Mouse (Mus musculus) cerebellum, adult 11 months (tissue): ENCODE data around the gene Stk32c.

ENCODE experiments used
- DNase-seq: peaks from one replicate; pipeline ENCODE4 v3.0.0; 2022

Gene Stk32c

DNA sequence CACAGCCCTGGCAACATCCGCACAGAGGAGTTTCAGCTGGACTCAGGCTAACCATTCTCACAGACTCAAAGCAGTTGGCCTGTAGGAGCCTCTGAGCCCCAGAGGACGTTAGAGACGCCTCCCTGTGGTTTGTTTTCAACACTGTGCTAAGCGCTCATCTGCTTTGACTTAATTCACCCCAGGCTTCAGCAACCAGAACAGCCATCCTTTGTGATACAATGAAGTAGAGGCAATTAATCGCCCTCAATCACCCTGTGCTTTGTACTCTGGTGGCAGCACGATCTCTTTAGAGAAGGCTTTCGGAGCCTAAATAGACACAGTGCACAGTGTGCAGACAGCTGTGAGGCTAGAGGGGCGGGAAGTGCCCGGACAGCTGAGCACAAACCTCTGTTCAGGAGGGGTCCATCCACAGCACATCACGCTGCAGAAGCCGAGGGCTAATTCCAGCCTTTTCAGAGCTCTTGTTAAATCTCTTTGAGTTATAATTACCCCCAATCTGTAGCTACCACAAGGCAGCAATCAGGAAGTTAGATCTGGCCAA lies 73.1 kb downstream of the Stk32c start:
- no peak for DNase-seq

DNA sequence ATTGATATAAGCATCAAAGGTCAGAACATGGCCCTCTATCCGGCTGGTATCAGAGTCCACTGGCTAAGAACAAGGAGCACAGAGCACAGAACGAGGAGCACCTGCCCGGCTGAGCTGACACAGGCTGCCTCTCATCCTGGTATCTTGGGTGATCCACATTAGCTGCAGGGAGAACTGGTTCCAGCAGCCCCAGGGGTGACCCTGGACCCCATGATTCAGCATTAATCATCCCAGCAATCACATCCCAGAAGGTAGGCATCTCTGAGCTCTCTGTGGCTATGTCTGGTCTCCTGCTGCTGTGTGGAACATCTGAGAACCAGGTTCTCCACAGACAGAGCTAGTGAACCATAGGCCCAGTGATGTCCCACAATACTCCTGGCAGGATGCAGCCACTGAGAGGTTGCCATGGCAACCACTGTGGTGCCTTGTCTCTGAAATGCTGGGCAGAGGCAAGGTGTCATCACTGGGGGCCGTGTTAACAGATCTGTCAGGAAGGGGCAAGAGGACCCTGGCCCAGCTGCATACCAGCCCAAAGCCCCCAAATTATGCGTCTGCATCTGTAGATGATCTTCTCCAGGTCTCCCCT lies 76.1 kb downstream of the Stk32c start:
- no peak for DNase-seq

DNA sequence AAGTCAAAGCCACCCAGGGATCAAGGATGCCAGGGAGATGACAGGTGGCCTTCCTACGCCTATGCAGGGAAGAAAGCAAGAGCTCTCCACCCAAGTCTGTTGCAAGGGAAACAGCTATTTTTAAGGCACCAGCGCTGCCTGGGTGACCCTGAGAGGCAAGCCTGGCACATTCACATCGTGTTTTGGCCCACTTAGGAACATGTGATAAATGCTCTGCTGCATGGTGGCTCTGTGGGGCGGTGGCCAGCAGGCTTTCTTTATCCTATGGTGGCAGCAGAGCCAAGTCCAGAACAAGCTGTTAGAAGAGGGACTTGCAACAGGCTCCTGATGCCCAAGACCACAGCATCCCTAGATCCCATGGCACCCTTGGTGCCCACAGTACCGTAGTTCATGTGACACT lies 77.9 kb downstream of the Stk32c start:
- DNase-seq = no peak

DNA sequence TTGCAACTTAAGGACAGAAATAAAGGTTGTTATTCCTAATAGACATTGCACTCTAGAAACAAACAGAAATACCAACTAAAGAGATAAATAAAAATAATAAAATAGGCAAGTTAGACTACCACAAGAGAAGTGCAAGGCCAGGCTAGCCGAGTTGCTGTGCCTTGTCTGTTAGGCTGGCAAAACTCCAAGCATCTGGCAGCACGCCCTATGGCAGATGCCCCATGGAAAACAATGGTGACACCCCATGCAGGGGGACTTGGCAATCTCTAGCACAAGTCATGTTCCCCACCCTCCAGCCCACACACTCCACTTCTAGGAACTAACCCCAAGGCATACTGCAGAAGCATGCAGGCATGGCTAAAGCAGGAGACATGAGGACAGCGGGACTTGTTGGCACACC lies 79.7 kb downstream of the Stk32c start:
- DNase-seq = peak; percentile 56

- DNase-seq = no peak
Measured at GRCm38 (mm10) chr7:139131538-139131937, 81.6 kb downstream of the Stk32c start.

DNA sequence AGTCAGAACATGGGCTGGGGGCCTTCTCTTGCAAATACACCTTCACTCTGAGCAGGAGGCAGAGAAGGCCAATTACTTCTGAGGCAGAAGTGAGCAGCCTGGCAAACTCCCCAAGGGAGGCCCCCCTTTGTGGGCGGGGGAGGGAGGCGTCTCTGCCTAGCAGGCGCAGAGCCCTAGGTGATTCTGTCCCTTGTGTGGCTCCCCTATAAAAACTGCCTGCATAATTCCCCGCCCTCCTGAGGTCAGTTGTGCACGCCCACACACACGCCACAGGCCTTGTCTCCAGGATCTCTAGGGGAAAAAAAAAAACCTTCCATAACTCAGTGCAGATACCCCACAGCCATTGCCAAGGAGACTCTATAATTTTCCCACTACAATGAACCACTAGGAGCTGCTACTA lies 82.7 kb downstream of the Stk32c start:
- DNase-seq = no peak

- no peak for DNase-seq
Measured at GRCm38 (mm10) chr7:139128994-139129393, 84.1 kb downstream of the Stk32c start.

DNA sequence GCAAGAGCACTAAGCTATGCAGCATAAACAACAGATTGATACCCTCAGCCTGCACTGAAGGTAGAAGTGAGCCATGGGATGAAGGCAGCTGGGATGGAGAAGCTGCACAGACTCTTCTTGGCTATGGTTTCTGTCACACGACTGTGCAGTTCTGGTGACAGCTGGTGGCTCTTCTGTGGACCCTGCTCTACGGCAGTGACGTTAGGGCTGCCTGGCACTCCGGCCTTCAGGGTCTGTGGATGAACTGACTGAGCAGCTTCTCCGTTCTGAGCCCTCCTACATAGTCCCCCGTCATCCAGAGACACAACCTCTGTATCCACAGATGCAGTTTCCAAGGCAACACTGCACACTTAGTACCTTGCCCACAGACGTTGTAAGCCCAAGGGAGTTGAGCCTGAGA lies 86.6 kb downstream of the Stk32c start:
- DNase-seq = no peak

DNA sequence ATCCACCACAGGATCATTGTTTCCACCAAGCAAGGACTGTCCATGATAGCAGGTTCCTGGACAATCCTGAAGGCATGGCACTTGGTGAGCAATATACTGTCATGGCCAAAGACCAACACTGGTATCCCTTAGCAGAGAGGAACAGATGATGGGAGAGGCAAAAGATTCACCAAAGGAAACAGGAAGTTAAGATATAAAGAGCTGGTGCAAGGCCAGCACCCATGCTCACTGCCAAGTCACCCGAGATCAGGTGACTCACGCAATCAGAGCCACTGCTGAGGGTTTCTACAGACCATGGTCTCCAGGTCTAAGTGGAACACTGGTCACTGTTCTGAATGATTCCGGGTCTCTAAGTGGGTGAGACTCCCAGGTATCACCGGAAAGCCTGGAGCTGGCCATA lies 87.2 kb downstream of the Stk32c start:
- DNase-seq = no peak

GRCm38 (mm10) chr7:139119775-139120153 lies 93.3 kb downstream of the Stk32c start:
- DNase-seq = no peak

DNA sequence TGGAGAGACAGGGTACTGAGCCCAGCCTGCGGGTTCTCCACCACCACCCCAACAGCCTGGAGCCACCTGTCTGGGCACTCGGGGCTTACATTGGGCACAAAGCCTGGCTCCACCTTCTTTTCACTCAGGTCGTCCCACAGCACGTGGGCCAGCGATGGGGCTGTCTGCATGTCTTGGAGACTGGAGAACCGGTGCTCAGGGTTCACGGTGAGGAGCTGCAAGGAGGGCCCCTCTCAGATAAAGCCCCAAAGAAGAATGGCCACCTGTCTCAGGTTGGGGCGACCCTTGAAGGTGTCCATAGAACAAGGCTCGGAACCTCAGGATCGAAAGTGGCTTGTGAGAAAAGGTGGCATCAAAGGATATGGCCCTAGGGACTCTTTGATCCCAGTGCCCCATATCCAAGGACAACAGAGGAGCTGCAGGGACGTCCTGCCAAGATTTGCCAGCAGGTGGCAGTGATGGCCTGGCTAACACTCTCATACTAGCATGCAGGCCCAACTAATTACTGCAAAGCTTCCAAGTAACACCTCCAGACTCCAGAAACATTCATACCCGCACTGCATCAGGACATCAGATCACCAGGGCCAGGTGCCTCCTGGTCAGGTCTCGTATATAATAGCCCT lies 93.8 kb downstream of the Stk32c start:
- peak; percentile 81 for DNase-seq

DNA sequence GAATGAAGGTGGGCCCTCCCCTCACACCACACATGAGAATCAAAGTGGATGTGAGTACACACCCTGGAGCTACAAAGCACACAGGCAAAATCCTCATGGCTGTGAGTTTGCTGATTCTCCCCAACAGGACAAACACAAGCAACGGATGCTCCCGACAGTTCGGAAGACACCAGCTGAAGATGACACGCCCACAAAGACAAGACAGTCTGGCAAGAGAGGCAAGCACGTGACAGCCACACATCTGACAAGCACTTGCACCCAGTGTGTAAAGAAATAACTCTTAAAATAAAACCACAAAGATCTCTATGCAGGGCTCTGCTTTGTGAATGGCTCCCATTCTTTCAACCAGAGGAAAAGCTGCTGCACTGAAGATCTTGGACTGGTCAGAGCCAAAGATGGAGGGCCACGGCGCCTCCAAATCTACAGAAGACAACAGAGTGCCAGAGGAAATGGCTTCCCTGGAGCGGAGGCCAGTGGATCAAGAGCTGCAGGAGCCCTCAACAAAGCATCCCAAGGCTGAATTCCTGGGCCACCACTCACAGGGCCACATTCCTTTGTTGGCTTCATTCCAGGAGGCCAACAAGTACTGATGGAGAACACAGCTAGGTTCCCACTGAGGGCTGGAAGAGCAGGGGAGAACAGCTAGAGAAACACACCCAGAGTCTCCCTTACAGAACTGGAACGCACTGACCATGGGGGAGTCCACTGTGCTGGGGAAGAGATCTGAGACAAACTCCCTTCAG lies 105.0 kb downstream of the Stk32c start:
- no peak for DNase-seq

GRCm38 (mm10) chr7:139105705-139106104 lies 107.4 kb downstream of the Stk32c start:
- peak; percentile 82 for DNase-seq

- DNase-seq = no peak
Measured at GRCm38 (mm10) chr7:139105076-139105475, 108.0 kb downstream of the Stk32c start.

DNA sequence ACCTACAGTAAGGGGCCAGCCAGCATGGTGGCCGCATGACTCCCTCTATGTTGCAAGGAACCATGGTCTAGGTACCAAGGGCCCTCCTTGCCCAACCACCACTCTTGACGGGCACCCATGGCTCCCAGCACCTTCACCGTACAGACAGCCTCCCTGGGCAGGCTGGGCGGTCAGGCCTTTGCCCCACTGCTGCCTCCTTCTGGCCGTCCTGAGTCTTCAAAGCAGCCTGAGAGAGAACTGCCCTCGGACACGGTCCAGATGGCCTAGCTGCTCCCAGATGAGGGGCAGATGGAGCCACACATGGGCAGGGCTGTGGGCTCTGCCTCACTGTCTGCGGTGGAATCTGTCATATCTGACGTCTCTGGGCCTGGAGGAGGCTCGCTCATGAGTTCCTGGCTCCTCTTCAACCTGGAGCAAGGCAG lies 109.1 kb downstream of the Stk32c start:
- no peak for DNase-seq

DNA sequence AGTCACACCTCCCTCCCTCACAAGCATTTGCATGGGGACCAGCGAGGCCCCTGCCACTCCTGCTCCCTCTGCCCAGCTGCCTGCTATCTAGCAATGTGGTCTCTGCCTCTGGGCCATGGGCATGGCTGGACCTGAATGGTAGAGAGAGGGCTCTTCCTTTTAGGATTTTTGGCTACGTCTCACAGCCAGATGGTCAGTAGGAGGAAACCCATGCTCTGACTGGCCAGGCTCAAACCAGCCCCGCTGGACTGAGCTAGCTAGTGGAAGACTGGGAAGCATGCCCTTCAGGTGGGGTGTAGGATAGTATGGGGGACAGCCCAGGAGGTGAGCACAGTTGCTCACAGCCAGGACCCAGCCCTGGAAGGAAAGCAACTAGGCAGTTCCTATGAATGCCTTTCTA lies 111.3 kb downstream of the Stk32c start:
- peak; percentile 79 for DNase-seq

DNA sequence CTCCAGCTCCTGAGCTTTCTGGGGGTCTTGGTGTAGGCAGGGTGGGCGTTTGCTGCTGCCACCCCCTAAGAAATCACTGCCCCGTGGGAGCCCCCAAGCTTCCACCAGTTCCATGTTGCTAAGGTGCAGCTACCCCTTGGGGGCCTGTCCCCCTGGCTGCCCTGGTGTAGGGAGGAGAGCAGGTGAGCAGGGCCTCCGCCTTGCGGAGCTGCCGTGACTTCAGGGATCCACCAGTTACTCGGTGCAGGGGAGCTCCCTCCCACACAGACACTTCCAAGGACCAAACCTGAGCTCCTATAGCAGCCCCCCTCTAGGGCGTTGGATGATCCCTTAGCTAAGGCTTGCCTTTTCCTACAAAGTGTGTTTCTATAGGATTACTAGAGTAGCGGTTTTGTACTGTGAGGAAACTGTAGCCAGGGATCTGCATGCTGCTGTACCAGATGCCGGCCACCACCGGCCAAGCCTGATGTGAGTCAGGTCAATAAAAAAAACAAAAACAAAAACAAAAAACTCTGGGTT lies 111.8 kb downstream of the Stk32c start:
- peak; percentile 36 for DNase-seq

DNA sequence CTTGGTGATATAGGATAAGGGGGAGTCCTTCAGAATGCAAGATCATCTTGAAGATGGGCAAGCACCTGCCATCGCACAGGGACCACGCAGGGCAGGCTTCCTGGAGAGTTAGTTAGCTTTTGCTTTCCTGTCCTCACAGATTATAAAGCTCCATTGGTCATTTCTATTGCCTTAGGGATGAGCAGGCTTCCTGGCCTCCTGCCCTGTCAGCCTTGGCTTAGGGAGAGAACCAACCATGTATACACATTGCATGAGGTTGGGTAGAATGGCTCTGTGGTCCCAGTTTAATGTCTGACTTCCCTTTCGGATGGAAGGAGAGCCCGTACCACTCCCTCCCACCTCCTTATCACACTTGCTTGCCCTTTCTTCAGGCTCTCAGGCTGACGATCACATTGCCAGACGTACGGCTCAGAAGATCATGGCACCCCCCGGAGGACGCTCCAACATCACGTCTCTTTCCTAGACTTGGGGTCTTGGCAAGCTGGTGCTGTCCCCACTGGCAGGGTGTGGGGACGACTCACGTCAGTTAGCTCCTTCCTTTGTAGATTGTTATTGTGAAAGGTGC lies 112.5 kb downstream of the Stk32c start:
- peak; percentile 24 for DNase-seq

DNA sequence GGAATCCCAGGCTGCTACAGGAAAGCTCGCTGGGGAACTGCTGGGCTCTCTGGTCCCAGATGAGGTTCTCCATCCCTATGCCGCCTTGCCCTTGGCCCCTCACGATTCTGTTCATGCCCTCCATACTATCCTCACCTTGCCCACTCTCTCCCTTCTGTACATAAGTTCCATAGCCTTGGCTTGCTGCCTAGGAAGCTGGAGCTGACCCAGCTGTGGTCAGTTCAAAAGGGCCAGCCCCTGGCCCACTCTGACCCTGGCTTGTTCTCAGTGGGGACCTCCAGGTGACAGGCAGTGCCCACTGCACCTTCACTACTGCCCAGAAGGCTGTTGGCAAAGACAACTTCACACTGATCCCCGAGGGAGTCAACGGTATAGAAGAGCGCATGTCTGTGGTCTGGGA lies 116.7 kb downstream of the Stk32c start:
- no peak for DNase-seq

- no peak for DNase-seq
Measured at GRCm38 (mm10) chr7:139095282-139095681, 117.8 kb downstream of the Stk32c start.

DNA sequence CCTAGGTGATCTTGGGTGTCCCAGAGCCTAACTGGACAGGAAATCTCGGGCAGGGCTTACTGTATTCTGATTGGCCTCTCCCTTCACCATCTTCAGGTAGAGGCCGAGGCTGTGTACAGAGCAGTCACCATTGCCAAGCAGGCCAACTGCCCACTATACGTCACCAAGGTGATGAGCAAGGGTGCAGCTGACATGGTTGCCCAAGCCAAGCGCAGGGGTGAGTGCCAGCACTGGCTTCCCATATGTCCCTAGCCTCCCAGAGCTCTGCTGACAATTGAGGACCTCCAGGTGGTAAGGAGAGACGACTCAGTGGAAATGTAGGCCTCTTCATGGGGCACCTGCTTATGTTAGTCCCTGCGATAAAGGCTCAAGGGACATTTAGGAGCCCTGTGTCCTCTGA lies 118.3 kb downstream of the Stk32c start:
- DNase-seq = peak; percentile 95

GRCm38 (mm10) chr7:139093781-139094180 lies 119.3 kb downstream of the Stk32c start:
- no peak for DNase-seq

DNA sequence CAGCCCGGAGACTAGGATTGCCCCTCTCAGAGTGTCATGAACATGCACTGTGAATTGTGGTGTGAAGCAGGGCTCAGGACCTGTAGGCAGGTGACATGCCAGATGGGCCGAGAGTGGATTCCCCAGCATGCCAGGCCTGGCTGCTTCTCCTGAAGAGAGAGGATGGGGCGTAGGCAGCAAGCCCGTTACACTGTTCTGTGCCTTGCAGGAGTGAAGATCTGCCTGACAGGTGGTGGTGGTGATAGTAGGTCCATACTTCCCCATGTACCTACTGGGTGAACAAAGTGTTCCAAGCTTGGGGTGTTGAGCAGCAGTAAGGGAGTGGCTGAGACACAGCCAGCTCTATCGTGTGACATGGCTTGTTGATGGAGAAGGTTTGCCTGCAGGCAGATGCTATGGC lies 120.0 kb downstream of the Stk32c start:
- DNase-seq = peak; percentile 85

DNA sequence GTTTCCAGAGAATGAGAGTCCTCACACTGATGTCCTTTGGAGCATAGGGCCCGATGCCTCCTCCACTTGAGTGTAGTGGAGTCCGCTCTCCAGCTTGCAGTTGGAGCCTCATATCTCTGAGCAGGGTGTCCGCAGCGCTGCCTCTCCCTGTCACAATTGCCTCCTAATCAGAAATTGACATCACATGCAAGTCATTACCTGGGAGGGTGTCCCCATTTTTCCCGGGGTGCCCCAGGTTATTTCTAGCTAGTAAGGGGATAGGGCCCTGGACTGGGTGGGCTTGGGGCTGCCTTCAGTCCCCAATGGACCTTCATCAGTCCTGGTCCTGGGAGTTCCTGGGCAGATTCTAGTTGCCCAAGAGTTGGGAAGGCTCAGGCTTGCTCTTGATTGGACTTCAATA lies 120.4 kb downstream of the Stk32c start:
- no peak for DNase-seq
